Mouse (Mus musculus): ENCODE results near the gene Btk.

Btk gene

GRCm38 (mm10) chrX:134582888-134583669 is at the start of gene Btk:
Gene Btk (minus strand): TSS chrX:134583570.
- no peak for DNase-seq

- no peak for DNase-seq
Observed at GRCm38 (mm10) chrX:134632710-134633109, 49.3 kb upstream of the Btk start.

GRCm38 (mm10) chrX:134628200-134628599 is 44.8 kb upstream of the Btk start:
- DNase-seq: no peak

GRCm38 (mm10) chrX:134623350-134623749 is 40.0 kb upstream of the Btk start:
- no peak for DNase-seq

GRCm38 (mm10) chrX:134621685-134622084 is 38.3 kb upstream of the Btk start:
- no peak for DNase-seq

GRCm38 (mm10) chrX:134620254-134620865 is 37.0 kb upstream of the Btk start:
- DNase-seq: no peak

GRCm38 (mm10) chrX:134619695-134620094 is 36.3 kb upstream of the Btk start:
- DNase-seq: no peak

GRCm38 (mm10) chrX:134614306-134614705 is 30.9 kb upstream of the Btk start:
- no peak for DNase-seq

GRCm38 (mm10) chrX:134612285-134612959 is 29.1 kb upstream of the Btk start:
- DNase-seq: peak; percentile 9

GRCm38 (mm10) chrX:134610984-134611383 is 27.6 kb upstream of the Btk start:
- DNase-seq: no peak

- DNase-seq: no peak
Observed at GRCm38 (mm10) chrX:134609472-134609871, 26.1 kb upstream of the Btk start.

- peak; percentile 49 for DNase-seq
Observed at GRCm38 (mm10) chrX:134601380-134602120, 18.2 kb upstream of the Btk start.

GRCm38 (mm10) chrX:134600659-134601379 is 17.4 kb upstream of the Btk start, which contains the start of the genes Gla and Hnrnph2:
Gene Gla (minus strand): TSS chrX:134601125.
Gene Hnrnph2 (plus strand): TSS chrX:134601179.
- peak; percentile 79 for DNase-seq

GRCm38 (mm10) chrX:134599922-134600565 is 16.7 kb upstream of the Btk start:
- DNase-seq: no peak

- no peak for DNase-seq
Observed at GRCm38 (mm10) chrX:134589836-134590235, 6.5 kb upstream of the Btk start.

GRCm38 (mm10) chrX:134588997-134589396 is 5.6 kb upstream of the Btk start:
- DNase-seq: no peak

GRCm38 (mm10) chrX:134588261-134588660 is 4.9 kb upstream of the Btk start:
- no peak for DNase-seq

- no peak for DNase-seq
Observed at GRCm38 (mm10) chrX:134586447-134586846, 3.1 kb upstream of the Btk start.

GRCm38 (mm10) chrX:134585103-134586002 is 2.0 kb upstream of the Btk start, which contains the start of gene Rpl36a:
Gene Rpl36a (plus strand): TSS chrX:134585654.
- DNase-seq: peak; percentile 92

GRCm38 (mm10) chrX:134582270-134582669 is 1.1 kb downstream of the Btk start:
- DNase-seq: no peak
